Mouse (Mus musculus): ENCODE results near the gene Slc51a. TPM values are rescaled to one million over a fixed set of nuclear protein-coding genes. Genes with fewer than 3 reads are reported as not detected.
"Not testable (repeated sequence)": the region's sequence is repeated elsewhere in the genome, so short reads cannot be mapped to it uniquely, and the experiment has no call there.

The Slc51a gene
- total RNA-seq, 2 experiments from 2014 or later = 4.2 to 5.5 TPM

DNA sequence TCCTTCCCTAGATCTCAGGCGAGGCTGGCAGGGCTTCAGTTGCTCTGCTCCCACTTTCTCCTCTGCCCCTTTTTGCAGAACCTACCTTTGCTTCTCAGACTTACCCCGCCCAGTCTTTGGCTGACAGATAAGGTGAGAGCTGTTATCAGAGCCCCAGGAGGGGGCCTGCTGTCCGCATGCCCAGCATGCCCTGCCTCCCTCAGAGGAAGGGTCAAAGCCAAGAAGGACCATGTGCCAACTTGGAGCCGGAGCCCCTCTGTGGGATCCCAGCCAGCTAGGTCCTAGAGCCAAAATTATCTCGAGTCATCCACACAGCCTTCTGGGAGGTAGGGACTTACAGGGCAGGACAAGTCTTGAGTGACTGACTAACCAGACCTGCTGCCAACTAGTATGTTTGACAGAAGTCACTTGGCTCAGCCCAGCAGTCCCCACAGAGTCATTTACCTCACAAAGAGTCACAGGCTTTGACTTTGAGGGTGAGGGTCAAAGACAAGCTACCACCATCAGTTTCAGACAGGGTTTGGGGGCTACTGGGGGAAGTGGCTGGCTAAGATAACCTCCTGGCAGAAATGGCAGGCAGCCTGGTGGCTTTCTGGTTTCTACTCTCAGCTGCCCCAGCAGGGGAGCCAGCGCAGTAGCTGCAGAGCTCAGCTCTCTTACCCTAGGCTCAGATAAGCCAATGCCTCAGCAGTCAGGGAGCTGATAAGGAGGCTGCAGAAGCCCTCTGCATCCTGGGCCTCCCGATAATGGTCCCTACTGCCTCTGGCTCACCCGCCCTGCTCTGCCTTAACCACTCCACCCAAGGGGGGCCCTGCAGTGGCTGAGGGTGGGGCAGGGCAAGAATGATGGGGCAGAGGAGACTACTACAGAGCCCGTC lies 21.6 kb upstream of the Slc51a start:
- peak; percentile 59 for DNase-seq

DNA sequence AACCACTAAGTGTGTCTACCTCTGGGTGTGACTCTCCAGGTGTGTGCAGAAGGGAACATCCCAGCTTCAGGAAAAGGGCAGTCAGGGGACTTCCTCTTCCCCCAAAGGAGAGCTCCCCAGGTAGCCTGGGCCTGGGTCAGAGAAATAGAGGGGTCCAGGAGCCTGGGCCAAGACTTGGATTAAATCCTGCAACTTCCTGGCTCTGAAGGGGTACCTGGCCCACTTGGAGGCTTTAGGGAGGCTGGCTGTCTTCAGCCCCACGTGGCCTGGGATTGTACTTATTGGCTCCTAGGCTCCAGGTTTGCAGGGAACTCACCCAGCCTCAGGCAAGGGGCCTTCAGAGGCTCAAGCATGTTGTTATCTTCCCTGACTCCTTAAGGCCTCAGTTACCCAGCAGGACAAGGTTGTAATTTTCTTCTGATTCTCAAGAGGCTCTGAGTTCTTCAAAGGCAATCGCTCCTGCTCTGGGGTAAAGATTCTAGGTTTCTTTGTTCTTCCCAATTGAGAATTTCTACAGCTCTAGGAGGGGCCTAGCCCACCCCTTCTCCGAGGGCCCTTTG lies 20.9 kb upstream of the Slc51a start:
- DNase-seq = no peak

DNA sequence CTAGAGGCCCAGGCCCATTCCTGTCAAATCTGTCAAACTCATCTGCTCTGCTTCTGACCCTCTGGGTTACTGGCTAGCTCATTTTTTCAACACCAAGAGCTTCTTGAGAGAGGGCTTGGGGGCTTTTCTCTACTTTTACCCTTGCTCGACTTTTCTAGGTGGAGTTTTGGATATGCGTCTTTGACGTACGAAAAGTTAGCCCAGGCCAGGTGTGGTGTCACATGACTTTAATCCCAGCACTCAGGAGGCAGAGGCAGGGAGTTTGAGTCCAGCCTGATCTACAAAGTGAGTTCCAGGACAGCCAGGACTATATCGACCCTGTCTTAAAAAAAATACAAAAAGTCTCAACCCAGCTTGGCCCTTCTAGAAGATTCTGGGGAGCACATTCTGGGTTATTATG lies 20.4 kb upstream of the Slc51a start:
- DNase-seq = no peak

DNA sequence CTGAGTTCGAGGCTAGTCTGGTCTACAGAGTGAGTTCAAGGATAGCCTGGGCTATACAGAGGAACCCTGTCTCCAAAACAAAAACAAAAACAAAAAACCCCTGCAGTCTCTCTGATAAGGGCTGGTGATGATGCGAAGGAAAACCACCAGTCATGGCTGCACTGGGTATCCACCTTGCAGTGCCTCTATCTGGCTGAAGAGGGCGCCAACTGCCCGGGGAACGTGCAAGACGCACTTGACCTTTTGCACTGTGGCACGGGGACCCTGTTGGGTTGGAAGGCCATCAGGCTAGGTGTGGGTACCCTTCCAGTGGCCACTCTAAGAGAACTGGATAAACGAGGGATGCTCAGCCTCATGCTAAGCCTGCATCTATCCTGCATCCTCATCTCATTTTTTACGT lies 19.7 kb upstream of the Slc51a start:
- peak; percentile 76 for DNase-seq

DNA sequence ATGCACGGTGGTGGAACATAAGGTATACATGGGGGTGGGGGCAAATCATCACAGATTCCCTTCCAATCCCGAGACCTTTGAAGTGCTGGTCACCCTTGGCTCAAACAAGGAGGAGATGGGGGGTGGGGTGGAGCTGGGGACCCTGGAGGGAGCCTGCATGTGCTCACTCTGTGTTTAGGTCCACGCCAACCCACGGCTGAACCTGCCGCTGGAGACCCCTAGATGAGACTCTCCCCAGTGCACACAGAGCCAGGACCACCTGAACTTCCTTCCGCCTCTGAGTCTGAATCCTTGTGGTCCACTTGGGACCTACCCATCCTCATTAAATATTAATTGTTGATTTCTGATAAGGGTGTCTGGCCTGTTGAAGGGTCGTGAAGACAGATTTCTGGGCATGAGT lies 19.2 kb upstream of the Slc51a start:
- no peak for DNase-seq

DNA sequence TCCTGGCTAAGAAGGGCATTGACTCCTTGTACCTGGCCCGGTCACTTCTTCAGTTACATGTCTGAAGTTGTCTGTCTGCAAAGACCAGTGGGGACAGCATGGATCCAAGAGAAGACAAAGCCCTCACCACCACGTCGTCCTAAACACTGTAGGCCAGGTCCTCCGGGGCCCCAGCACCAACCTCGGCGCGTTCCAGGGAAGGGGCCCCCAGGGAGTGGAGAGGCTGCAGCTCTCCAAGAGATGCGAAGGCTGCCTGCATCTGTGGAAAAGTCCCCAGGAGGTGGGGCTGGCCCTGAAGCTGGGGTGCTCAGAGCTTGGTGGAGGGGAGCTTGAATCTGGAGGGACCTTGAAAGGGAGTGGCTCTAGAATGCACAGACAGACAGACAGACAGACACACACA lies 18.6 kb upstream of the Slc51a start:
- DNase-seq = no peak

DNA sequence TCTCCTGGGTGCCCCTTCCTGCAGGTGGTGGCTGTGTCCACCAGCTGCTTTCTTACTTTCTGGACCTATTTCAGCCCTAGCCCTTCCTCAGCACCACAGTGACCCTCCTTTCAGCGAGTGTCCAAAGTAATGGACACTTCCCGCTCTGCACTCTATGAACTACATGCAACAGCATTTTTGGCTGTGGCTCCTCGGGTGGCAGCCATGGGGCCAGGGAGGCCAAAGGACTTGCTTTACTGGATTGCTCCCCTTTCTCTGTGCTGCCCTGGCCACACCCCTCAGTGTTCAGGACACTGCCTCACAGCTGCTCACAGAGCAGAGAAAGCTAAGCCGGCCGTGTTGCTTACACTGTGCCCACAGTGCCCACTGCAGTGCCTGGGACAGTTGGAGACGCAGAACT lies 16.0 kb upstream of the Slc51a start:
- no peak for DNase-seq

DNA sequence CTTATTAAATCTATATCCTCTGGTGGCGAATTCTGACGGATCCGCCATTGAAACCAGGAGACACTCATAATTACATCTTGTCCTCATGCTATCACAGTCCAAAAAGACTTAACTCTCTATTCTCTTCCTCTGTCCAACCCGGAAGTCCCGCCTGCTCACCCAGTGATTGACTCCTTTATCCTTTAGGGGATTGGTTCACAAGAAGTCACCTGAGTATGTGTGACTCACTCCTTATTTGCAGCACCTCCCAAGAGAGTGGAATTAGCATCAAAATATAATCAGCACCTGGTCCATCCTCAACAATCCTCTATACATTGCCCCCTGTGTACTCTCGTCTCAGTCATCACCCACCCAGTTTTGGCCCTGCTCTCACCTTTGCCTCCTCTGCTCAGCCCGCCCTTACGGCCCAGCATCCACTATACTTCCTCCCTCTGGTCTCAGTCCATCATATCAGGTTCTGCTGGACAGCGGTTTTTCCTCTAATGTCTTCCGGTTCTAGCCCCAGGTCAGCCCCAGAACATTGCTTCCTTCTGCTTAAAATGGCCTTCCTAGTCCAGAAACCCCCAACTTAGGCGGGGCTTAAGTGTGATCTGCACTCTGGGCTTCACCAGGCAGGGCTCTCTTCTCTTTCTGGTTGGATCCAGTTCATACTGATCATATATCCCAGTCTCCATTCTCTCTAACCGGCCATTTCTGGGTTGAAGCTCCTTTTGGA lies 15.1 kb upstream of the Slc51a start:
- DNase-seq = no peak

DNA sequence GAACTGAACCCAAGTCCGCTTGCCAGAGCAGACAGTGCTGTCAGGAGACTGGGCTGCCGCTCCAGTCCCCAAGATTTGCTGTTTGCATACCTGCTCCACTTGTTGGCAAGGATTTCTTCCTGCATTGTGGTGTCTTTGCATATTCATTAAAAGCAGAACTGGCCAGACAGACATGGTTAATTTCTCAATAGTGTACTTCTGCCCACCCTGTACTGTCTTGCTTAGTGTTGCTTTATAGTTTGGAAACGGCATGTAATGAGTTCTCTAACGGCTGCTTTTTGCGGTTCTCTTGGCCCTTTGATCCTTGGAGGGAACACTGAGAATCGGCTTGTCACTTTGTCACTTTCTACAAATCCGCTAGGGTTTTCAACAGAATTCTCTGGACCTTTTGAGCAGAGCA lies 13.8 kb upstream of the Slc51a start:
- DNase-seq = no peak

DNA sequence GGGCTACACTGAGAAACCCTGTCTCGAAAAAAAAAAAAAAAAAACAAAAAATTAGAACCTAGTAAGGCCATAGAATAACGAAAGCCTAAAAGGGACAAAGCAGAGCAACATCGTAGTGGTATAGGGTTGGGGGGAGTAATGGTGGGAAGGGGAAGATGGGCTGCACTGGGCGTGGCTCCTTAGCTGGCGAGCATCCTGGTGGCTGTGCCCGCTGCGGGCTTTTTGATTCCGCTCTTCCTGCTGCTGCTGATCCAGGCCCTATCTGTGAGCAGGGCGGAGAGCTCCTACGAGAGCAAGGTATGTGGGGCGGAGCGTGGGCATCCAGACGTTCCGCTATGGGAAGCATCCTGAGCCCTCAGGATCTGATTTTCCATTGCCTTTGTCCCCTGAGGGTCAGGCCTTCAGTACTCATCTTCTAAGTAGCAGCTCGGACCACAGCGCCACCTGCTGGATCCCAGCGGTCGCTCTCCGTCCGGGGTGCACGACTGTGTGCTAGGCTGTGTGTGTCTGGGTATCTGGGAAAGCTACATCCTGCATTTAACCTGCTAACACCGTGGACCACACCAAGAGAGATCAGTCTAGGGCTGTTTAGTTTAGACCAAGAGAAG lies 11.9 kb upstream of the Slc51a start:
- peak; percentile 93 for DNase-seq

DNA sequence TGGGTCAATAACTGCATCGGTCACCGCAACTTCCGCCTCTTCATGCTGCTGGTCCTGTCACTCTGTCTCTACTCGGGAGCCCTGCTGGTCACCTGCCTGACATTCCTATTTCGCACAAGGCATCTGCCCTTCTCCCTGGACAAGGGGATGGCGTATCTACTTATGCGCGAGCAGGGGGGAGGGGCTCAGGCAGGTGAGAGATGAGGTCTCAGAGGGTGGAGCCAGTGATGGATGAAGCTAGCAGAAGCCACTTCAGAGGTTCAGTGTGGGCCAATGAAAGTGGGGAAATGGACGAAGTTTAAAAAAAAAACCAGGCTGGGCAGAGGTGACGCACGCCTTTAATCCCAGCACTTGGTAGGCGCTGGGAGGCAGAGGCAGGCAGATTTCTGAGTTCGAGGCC lies 11.3 kb upstream of the Slc51a start:
- DNase-seq = no peak

DNA sequence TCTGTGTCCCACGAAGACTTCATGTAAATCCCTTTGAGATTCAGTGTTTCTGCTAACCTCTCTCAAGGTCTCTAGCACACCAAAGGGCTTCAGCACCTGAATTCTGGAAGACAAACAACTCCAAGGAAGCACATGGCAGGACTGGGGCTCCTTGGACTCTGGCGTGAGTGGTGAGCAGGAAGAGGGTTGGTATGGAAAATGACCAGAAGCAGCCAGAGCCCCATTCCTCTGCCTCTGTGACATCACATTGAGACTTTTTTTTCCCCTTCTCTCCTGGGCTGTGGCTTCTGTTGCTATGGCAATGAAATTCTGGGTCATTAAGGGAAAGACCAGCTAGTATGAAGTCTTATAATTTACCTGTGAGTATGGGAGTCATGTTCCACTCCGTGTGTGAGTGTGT lies 8.3 kb upstream of the Slc51a start, which contains the start of gene Zdhhc19:
Gene Zdhhc19 (plus strand): TSS at position 301 of the 400 bp plus-strand sequence.
- no peak for DNase-seq

DNA sequence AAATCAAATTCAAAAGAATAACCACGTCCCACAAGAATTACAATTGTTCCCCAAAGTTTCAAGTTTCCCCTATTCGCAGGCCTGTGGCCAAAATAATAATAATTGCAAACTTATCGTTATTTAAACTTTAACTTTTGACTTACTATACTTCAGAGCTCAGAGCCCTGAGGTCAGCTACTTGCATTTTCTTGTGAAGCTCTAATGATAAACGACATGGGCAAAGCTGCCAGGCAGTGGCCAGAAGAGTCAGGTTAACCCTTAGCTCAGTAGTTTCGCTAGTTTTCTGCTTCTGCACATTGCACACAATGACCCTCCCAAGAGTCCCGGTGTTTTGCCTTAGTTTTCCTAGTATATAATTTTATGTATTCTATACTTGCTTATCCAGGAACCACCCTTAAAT lies 6.7 kb upstream of the Slc51a start:
- DNase-seq = not testable (repeated sequence)

DNA sequence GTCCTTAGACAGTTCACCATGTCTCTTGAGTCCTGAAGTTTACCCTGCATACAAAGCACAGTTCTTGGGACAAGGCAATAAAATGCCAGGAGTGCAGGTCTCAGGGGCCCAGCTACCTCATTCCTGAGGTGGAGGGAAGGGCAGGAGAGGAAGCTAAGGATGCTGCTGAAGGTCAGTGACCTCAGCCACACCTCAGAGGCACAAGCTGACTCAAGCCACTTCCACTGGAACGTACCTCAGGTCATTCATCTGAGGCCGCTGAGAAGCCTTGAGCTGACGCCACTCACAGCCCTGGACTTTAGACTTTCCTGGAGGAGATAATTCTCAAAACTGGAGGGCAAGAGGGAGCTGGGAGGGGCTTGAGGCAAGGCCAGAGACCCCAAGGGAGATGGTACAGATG lies 1.3 kb upstream of the Slc51a start:
- no peak for DNase-seq

DNA sequence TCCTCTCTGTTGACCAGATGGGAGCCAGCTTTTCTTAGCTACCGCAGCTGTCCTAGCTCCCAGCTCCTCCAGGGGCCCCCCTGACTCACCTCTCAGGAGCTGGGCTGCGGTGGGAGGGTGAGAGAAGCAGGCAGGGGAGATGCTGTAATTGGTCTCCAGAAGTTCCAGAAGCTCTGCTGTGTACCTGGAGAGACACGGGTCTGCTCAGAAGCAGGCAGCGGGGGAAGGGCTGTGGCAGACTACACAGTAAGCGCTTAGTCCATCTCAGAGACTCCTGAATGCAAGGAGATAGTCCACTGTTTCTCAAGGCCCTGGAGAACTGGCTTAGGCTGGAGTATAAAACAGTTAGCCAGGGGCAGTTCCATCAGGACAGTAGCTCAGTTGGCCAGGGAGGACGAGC lies 1.6 kb downstream of the Slc51a start:
- DNase-seq = no peak

DNA sequence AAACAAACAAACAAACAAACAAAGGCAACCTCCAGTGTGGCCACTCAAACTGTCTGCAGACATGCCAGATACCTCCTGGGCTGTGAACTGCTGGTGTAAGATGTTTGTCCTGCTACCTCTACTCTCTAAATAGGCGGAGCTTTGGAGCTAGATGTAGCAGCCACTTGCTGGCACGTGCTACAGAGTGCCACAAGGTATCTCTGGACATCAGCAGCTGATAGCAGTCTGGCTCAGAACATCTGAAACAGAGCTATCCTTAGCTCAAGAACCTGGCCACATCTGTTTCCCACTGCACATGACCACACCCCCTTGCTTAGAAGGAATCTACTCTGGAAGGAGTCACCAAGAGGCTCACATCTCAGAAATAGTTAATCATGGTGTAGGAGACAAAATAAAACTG lies 2.5 kb downstream of the Slc51a start:
- DNase-seq = no peak

DNA sequence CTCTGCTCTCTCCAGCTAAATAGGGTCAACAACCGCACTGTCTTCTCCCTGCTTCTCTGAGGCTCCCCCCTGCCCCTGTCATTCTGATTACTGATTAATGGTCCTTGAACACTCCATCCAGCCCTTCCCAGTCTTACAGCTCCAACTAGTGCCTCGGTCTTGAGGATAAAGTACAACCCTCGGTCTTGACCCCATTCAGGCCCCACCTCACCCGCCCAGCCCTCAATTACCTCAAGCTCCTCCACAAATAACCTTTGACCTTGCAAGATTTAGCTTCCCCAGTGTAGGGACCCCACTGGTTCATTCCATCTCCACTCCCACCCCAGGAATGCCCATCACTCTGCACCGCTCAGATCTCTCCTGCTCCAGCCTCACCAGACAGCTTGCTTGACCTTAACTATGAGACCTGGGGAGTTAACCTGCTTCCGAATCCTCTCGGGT lies 3.2 kb downstream of the Slc51a start:
- no peak for DNase-seq

DNA sequence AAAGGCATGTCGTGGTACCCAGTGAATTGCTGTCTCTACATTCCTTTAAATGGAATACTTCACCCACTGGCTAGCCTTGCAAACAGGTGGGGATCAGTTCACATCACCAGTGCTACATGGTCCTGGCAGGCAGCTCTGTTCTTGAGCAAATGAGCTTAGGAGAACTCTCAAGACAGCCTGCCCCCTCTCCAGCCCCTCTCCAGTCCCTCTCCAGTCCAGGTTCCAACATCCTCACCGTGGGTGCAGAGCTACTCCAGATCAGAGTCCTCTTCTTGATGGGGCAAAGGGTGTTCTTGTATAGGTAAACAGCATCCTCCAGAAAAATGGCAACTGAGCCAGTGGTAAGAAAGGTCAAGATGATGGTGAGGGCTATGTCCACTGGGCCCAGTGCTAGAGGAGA lies 8.3 kb downstream of the Slc51a start:
- no peak for DNase-seq

DNA sequence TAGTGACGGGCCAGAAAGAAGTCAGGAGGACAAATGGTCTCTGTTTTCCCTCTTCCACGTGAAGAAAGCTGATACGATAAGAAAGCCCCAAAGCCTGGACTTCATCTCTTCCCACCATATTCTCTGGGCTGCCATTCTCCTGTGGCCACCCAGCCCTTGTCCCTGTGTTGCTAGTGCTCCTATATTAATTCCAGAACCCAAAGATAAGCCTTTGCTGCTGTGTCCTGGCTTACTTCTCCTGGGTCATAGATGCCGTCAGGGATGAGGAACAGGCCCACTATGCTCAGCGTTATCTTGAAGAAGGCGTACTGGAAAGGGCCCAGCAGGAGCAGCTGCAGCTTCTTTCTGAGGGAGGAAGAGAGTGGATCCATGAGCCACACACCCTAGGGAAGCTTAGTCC lies 10.4 kb downstream of the Slc51a start:
- DNase-seq = peak; percentile 44

DNA sequence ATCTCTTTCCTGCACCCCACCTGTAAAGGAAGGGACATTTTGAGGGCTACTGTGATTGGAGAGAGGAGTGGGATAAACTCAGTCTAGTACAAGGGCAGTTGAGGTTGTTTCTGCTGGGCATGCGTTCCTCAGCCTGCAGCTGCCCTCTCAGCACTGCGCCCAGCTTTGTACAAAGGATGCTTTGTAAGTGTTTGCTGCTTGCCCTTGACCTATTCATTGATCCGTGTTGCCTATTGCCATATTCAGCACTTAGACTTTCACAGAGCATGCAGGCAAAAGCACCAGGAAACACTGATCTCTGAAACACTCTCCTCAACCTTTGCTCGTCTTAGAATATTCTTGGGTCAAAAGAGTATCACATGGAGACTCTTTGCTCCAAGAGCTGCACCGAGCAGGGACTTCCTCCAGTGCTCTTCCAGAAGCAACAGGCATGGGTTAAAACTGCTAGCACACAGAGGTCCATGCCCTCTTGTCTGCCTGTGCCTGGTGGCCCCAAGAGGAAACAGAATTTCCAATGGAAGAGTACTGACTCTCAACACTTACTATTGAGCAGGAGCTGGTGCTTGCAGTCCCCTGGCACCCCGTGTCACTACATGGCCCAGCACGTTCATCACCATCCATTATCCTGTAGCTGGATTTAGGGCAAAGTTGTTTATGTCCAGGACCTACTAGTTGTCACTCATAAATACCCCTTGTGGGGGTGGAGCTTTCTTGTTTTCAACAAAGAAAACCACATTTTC lies 15.2 kb downstream of the Slc51a start:
- no peak for DNase-seq

DNA sequence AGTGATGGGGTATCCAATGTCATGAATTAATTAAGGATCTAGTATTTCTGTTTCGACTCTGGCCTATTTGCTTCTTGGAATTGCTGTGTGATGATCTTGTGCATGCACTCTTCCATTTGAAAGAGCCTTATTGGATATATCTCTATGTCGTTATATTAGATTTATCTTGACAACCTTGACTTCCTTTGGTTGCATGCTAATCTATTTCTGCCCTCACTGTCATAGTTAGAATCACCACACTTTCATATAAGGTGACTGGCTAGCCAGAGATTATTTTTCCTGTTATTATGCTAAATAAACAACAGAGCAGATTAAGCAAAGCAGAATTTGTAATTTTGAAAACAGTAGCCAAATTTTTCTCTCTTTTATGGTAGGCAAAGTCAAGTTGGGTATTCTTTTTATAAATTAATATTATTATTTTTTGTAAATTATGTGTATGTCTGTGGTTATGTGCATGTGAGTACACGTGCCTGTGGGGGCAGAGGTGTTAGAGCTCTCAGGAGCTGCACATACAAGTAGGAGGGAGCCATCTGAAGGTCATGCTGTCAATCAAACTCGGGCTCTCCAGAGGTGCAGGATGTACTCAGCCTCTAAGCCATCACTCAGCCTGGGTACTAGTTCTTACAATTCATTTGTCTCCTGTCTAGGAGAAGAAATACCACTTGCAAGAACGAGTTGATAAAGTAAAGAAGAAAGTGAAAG lies 18.1 kb downstream of the Slc51a start:
- no peak for DNase-seq

DNA sequence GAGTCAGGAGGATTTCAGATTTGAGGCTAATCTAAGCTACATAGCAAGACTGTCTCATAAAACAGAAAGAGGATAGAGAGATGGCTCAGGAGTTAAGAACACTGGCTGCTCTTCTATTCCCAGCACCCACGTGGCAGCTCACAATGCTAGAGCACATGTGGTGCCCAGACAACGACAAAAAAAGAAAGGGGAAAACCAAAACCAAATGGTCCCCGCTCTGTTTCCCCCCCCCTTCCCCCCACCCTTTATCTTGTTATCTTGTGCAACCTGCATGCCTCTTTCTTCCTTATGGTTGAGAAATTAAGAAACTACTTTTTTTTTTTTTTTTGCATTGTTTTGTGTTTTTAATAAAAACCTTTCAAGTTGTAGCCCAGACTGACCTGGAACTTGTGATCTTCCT lies 19.2 kb downstream of the Slc51a start:
- no peak for DNase-seq
